Mouse (Mus musculus) adrenal gland, postnatal 4 days (tissue): ENCODE data around the gene Ccnd3. TPM values are rescaled to one million over a fixed set of nuclear protein-coding genes. Genes with fewer than 3 reads are reported as not detected.

Source experiments
- DNase-seq, 2 experiments: peaks; one replicate each; pipeline ENCODE4 v3.0.0; 2021 to 2022; ENCODE audit warnings: low spot score in 2 of 2, mixed read lengths in 2 of 2
- long read RNA-seq, 2 experiments: library from polyadenylated mRNA; stranded (forward); transcript quantifications; one replicate each; pipeline ENCODE4 v2.0.0; 2021
- total RNA-seq, 2 experiments: library from RNA; stranded (reverse); gene quantifications; 2 replicates each; pipeline ENCODE4 v1.2.3; 2021

Gene Ccnd3
- total RNA-seq = 100 to 1,000 TPM; 198 to 200 TPM
- long read RNA-seq, experiment 1, transcript Ccnd3-205 (5 exons, 1,977 nt) = major isoform, 118 of 147 reads
- long read RNA-seq, experiment 1, partial matches to known transcripts = 7 of 147 reads
- long read RNA-seq, experiment 1, other reads (novel, unspliced or antisense) = 20 of 147 reads
- long read RNA-seq, experiment 2, transcript Ccnd3-205 (5 exons, 1,977 nt) = major isoform, 197 of 254 reads
- long read RNA-seq, experiment 2, partial matches to known transcripts = 12 of 254 reads
- long read RNA-seq, experiment 2, other reads (novel, unspliced or antisense) = 39 of 254 reads

DNA sequence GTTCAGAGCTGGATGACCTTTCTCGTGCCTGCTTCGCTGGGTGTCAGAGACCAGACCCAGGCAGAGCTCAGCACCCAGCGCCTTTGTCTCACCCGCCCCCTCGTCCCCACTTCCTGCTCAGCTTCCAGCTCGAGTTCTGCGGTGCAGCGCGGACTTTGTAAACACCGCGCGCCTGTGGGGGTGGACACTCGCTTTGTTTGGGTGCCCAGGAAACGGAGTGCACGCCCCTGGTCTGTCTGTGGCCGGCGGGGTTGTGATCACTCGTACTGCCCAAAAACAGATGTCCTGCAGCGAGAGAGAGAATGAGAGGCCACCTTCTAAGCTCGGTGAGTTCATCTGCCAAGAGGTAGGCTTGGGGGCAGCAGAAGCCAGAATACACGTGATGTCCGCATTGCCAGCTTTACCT lies at the start of gene Ccnd3:
Gene Ccnd3, plus strand, starts transcription at position 111 of the 406 bp plus-strand sequence.
- peak in 1 of 2 experiments; percentile 57 for DNase-seq

DNA sequence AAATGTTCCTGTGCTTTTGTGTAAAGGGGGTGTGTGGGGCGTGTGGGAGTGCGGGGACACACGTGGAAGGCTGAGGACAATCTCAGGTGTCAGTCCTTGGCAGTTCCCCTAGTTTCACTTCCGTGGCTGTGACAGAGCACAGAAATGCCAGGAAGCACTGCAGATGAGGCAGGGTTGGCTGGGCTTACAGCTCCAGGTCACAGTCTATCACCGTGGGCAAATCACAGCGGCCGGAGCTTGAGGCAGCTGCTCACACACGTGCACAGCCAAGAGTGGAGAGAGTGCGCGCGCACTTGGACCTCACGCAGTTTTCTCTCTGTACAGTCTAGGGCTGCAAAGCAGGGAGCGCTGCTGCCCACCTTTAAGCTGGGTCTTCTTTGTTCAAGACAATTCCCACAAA lies 46.5 kb upstream of the Ccnd3 start:
- no peak for DNase-seq

DNA sequence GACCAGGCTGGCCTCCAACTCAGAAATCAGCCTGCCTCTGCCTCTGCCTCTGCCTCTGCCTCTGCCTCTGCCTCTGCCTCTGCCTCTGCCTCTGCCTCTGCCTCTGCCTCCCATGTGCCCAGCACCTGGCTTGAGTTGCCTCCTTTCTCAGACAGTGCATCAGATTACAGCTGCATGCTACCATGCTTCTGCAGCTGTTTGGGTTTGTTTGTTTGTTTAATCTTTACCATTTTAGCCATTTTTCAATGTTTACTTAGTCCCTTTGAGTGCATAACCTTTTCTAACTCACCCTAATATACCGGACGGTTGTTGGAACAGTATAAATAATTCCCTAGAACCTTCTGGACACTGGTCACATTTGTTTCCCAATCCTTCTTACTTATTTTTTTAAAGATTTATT lies 45.9 kb upstream of the Ccnd3 start:
- no peak for DNase-seq

DNA sequence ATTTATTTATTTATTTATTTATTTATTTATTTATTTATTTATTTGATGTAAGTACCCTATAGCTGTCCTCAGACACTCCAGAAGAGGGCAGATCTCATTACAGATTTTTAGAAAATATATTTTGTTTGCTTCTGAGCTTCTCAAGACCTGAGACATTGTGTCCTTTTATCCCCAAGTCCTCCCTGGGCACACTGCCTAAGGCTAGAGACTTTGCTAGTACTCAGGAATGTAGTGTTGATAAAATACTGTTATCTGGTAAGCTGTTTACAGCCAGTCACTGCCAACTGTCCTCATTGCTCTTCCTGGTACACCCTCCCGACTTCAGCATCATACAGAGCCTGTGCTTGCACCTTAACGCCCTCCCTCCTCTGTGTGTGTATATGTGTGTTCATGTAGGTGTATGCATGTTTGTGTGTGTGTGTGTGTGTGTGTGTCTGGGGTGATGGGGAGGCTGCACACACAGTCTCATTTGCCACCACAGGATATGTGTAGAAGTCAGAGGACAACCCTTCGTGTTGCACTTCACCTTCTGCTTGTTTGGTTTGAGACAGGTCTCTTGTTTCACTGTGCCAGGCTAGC lies 45.4 kb upstream of the Ccnd3 start:
- no peak for DNase-seq

DNA sequence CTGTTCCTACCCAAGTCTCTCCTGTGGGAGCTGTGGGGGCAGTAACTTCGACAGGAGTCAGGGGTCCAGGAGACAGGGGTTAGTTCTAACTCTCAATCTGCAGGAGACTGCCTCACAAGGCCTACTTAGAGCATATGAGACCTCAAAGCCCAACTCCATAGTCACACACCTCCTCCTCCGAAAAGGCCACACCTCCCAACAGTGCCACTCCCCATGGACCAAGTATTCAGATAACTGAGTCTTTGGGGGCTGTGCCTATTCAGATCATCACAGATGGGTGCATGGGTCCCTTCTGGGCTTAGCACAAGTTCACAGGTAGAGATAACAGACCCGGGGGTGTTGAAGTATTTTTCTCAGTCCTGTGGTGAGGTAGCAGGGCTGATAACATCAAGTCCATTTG lies 43.2 kb upstream of the Ccnd3 start:
- DNase-seq = no peak

DNA sequence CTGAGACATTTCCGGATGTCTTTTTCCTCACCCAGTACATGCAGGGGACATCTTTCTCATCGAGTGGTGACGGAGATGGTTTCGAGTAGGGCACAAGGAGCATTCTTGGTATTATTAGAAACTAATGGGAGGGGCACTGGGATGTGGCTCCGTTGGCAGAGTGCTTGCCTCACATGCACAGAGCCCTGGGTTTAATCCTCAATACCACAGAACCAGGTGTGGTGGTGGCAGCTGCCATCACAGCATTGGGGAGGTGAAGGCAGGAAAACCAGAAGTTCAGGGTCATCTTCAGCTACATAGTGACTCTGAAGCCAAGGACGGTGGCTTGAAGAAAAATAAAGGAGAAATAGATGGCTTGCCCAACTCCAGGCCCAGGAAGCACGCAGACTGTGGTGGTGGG lies 42.6 kb upstream of the Ccnd3 start:
- DNase-seq = no peak

DNA sequence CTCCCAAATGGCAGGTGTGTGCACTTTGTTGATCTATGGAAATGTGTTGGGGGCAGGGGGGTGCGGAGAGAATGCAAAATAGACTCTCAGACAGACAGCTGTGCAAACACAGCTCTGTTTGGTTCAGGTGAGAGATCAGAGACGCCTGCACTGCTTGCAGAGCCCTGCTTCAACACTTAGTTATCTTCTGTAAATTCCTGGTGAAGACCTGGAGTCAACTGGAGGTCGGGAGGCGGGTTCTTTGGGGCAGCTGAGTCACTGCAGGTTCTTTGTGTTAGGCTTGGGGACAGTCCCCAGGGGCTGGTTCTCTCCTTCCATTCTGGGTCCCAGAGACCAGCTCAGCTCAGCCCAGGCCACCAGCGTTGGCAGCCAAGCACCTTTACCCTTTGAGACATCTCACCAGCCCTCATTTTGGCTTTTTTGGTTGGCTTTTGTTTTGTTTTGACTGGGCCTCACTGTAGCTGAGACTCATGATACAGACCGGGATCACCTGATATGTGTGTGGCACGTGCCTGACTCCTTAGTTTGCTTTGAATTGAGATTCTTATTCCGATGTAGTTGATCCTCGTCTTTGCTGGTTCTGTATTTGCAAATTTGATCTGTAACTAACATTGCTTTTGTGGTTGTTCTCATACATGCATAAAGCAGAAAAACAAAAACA lies 42.0 kb upstream of the Ccnd3 start:
- DNase-seq = no peak

DNA sequence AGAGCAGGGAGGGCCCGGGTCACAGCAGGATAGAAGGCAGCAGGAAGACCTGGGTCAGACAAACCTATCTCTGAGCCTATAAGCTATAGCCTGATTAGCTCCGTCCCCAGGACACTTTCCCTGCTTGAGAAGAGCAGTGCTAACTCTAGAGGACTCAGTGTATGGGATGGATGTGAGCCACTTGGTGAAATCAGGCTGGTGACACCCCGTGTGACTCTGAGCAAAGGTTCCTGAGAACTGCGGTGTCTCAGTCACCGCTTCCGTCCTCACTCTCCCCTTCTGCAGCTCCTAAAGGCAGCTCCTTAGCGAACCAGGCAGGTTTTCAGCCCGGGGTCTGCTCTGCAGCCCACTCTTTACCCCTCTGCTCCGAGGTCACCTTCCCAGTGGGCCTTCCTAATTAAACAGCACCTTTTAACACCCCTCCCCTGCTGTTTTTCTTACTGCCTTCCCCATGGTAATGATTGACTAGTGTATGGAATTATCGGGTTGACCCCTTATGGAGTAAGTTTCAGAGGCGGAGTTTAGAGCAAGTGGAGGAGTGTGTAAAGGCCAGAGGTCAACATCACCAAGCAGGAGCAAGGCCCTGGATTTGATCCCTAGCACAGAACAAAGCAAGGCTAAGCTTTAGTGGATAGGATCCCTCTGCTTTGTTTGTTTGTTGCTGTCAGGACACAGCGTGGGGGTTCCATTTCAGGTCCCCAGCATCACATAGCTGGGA lies 40.4 kb upstream of the Ccnd3 start:
- no peak for DNase-seq

DNA sequence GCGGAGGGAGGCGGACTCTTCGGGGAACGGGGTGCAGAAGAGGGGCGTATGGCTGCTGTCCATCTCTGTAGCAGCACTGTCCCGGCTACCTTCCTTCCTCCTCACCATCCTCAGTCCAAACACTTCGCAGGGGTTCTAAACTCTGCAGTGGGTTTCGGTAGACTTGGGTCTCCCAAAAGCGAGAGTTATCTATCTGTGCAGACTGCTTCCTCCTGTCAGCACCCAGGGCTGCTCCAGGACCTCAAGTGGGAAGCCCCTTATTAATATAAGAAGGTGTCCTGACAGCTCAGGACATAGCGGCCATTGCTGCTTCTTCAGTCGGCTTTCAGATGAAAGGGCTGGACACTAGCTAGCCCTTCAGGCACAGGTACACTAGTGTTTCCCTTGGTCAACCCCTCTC lies 39.8 kb upstream of the Ccnd3 start:
- no peak for DNase-seq

DNA sequence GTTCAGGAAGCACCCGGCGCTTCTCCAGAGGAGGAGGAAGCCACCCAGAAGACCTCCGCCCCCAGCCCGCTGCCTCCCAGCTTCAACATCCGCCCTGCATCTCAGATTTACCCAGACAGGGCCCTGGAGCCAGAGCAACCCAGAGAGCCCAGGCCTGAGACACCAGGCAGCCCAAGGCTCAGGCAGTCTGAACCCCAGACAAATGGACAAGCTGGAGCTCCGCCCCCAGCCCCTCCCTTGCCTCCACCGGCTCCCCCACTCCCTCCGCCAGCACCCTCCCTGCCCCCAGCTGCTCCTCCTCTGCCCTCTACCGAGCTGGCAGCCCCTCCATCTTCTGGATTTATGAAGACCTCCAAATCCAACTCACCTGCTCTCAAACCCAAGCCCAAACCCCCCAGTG lies 38.6 kb upstream of the Ccnd3 start:
- DNase-seq = no peak

DNA sequence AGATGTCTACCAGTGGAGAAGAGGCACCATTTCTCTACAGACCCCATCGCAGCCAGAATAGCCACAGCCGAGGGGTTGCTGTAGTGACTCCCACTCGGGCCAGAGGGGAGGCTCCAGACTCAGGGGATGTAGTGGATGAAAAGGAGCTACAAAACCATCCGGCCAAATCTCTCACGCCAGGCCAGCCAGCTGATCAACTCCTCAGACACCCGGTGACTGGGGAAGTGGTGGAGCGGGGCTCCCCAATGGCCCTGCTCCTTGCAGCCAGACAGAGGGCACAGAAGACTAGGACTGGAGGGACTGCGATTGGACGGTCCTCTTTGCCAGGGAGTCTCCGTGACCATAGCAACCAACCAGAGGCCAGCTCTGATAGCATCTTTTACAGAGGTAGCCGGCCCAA lies 37.2 kb upstream of the Ccnd3 start:
- no peak for DNase-seq

DNA sequence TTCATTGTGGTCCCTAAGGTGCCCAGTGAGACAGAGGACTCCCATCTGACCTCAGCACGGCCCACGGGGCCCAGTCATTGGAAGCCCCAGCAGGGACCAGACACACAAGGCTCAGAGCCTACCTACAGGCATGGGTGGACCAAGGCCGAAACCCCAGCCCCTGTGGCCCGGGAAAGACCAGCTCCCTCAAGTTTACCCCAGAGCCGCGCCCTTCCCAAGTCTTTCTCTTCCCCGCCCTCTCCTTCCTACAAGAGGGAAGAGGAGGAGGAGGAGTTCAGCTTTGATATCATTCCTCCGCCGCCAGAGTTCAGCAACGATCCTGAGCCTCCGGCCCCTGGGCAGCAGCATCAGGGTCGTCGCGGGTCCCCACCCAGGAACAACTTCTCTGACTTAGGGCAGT lies 36.8 kb upstream of the Ccnd3 start:
- DNase-seq = no peak

DNA sequence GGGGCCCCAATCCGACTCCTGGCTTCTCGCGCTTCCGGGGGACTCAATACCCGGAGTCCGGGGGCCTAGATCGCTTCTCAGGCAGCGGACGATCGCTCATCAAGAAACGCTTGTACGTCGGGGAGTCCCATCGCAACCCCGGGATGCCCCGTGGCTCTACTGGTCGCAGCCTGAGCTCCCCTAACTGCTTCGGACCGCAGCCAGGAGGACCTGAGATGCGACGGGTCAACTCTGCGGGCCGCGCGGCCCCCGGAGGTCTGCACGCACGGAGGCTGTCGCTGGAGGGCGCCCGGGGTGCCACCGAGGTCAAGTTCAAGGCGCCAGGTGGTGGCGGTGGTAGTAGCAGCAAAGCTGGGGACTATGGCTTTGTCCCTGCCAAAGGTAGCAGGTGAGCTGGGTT lies 36.4 kb upstream of the Ccnd3 start:
- no peak for DNase-seq

DNA sequence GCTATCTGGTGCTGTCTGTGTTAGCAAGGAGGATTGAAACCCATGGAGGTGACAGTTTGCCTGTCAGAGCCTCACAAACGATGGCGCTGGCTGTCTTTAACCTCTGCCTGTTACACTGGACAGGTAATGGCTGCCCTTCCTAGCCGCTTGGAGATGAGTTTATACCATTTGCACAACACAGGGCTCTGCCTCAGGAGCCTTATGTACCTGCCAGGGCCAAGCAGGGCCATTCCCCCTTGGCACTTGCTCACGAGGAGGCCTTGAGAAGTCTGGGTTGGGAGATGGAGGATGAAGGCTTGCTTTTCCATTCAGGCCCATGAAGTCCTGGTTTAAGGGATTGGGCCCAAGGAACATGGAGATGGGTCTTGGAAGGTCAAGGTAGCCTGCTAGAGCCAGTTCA lies 35.2 kb upstream of the Ccnd3 start:
- no peak for DNase-seq

DNA sequence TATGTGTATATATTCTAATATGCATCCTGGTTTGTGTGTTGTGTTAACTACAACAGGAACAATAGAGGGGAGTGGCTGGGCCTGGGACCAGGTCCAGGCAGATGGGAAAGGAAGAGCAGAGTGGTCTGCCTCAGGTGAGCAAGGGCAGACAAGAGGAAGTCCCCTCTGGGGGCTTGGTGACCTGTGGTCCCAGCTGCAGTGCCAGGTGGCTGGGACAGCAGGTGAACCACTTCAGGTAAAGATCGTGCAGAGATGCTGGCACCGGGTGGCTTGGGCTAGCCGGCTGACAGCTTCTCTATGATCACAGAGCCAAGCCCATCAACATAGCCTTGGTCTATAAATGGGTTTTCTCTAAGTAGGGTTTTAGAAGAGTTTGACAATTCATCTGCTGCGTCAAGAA lies 34.7 kb upstream of the Ccnd3 start:
- DNase-seq = no peak

DNA sequence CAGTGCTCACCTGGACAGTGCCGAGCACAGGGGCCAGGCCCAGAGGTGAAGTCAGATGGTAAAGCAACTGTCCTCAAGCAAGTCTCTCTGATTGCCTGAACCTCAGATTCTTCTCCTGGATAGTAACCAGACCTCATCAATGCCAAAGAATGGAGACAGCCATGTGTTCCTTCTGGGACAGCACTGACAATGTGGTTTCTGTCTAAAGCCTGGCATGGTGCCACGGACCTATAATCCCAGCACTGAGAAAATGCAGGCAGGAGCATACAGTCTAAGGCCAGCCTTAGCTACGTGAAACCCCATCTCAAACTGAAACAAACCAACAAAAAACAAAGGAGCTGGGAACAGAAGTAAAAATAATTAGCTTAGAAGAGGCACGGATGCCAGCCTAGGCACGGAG lies 34.2 kb upstream of the Ccnd3 start:
- DNase-seq = no peak

DNA sequence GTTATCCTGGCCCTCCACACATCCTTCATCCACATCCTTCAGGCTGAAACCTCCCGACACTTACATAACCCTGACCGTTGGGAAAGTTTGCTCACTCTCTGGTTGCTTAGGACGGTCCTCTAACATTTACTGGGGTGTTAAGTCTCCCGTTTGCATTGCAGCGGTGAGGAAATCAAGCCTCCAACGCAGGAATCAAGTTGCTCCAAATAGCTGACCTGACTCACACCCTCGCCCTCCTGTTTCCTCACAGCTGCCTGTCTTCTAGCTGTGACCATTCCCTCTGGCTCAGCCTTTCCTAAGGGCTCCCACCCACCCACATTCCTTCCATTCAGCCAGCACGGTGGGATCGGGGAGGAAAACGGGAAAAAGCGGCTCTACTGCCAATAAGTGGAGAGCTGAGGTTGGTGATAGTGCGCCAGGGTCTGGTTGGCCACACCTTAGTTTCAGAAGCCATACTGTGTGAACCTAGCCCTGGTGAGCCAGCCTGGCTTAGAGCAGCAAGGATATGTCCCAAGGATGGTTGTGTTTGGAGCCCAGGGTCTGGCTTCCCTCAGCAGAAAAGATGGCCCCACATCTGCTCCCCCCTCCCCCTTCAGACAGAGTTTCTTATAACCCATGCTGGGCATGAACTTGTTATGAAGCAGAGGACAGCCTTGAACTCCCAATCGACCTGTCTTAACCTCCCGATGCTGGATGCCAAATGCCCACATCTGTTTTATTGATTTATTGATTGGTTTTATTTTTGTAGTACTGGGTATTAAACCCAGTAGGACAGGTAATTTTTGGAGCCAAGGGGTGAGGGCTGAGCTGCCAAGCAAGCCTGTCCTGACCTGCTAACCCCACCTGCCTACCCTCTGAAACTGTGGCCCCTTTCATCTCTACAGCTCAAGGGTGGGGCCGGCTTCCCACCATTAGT lies 32.2 kb upstream of the Ccnd3 start:
- no peak for DNase-seq

DNA sequence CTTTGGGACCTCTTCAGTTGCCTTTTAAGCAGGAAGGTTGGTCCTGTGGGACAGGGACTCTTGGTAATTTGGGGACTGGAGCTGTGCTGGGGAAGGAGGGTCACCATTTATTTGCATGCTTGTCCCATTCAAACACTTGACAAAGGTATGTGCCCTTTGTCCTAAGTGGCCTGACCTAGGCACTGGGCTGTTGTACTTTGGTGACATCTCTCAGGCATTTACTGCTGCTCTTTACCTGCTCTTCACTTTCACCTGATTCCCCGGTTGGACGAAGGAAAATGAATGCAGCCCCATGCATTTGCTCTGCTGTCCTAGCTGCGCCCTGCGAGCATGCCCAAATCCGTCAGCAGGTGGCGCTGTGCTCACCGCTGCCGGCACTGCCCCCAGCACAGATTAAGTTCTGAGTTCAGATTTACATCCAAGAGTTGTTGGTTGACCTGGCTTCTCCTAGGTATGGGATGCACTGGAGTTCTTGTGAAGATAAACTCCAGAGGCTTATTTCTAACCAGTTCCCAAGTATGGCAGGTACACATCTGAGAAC lies 31.3 kb upstream of the Ccnd3 start:
- DNase-seq = peak in 1 of 2 experiments; percentile 28

DNA sequence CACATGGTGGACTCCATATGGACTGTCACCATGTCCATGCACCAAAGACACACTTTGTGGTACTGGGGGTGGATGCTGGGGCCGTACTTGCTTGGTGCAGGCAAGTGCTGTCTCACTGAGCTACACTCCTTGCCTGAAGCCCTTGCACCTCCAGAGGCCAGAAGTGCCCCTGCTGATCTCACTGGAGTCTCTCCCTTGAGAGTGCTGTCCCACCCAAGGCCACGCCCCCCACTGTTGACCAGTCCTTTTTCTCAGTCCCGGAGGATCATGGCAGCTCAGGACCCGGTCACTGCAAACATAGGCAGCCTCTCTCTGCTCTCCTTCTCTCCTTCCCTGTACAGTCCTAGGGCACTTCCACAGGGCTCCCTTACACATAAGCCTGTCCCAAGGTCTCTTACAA lies 30.6 kb upstream of the Ccnd3 start:
- no peak for DNase-seq

DNA sequence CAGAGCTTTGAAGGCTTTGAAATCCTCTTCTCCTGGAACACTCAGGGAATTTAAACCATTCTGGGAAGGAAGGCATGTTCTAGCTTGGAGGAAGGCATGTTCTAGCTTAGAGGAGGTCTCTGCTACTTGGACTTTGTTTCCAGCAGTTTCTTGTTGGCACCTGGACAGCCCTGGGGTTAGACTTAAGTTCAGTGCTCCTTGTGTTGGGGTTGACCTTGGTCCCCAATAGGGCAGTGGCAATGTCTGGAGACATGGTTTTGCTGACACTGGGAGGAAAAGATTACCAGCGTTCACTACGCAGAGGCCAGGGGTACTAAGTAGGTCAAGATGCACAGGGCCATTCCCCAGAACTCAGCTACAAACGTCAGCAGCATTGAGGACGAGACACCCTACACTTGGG lies 29.7 kb upstream of the Ccnd3 start:
- no peak for DNase-seq

DNA sequence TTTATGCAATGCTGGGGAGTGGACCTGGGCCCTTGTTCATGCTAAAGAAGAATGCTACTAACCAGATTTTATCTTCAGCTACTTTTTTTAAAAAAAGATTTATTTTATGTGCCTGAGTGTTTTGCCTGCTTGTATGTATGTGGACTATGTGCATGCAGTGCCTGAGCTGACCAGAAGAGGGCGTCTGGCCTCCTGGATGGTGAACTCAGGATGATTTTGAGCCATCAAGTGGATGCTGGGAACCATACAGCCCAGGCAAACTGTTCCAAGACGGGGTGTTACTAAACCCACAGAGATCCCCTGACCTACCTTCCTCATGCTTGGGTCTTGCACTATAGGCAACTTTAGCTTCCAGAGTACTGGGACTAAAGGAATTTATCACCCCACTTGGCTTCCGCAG lies 29.1 kb upstream of the Ccnd3 start:
- DNase-seq = no peak
